Mouse (Mus musculus) CH12.LX (cell line): Measurements from ENCODE around the gene Gm6377.

ENCODE experiments used
- CTCF ChIP-seq, 2 experiments: IDR thresholded peaks in 1 of 2; conservative IDR thresholded peaks in 1 of 2; 2 replicates each; pipeline ENCODE4 v1.5.1; 2011 to 2012; ENCODE audit warnings: low read depth in 2 of 2, low read length in 2 of 2, improper control_type of control experiment in 1 of 2, inconsistent platforms in 1 of 2, mild to moderate bottlenecking in 1 of 2, moderate library complexity in 1 of 2
- ELF1 ChIP-seq: IDR thresholded peaks from 2 replicates; pipeline ENCODE4 v1.6.1; 2014; ENCODE audit warnings: low read depth, mild to moderate bottlenecking, inconsistent platforms, low read length, improper control_type of control experiment
- NELFE ChIP-seq: IDR thresholded peaks from 2 replicates; pipeline ENCODE4 v1.6.1; 2011; ENCODE audit warnings: low read depth, low read length, improper control_type of control experiment
- POLR2A ChIP-seq: IDR thresholded peaks from 2 replicates; pipeline ENCODE4 v1.6.1; 2011; ENCODE audit warnings: low read depth, mild to moderate bottlenecking, improper control_type of control experiment, low read length
- POLR2AphosphoS2 ChIP-seq: IDR thresholded peaks from 2 replicates; pipeline ENCODE4 v1.6.1; 2011; ENCODE audit warnings: low read depth, low read length, improper control_type of control experiment
- USF1 ChIP-seq: IDR thresholded peaks from 2 replicates; pipeline ENCODE4 v1.6.1; 2014; ENCODE audit warnings: low read depth, mild to moderate bottlenecking, inconsistent platforms, low read length, improper control_type of control experiment

- TF ChIP-seq CTCF (conservative IDR thresholded peaks at IDR 0.05 in 1 of 2, IDR thresholded peaks at IDR 0.05 in 1 of 2; ENCODE audit: low read depth in 2 of 2, low read length in 2 of 2): no peak
- no peak for TF ChIP-seq ELF1
- TF ChIP-seq POLR2AphosphoS2: no peak
- TF ChIP-seq POLR2A: no peak
- no peak for TF ChIP-seq USF1
- TF ChIP-seq NELFE: no peak
Measured at GRCm38 (mm10) chrX:109191436-109191835, 5.1 kb upstream of the Gm6377 start.
